Mouse (Mus musculus) ES-Bruce4 (cell line): ENCODE data around the gene Pgm3.

Source experiments
- CTCF ChIP-seq: IDR thresholded peaks from one replicate; pipeline ENCODE4 v1.8.1; 2011; ENCODE audit warnings: low read depth, low read length
- EP300 ChIP-seq: IDR thresholded peaks from 2 replicates; pipeline ENCODE4 v1.6.1; 2011; ENCODE audit warnings: low read depth, low read length; ENCODE audit not compliant: insufficient read depth

- TF ChIP-seq CTCF: peak; percentile 78
- no peak for TF ChIP-seq EP300
Measured at GRCm38 (mm10) chr9:86572636-86573291, 1.1 kb upstream of the Pgm3 start.
